Mouse (Mus musculus) cerebellum, adult 2 months (tissue): ENCODE data around the gene Oscp1. TPM values are rescaled to one million over a fixed set of nuclear protein-coding genes. Genes with fewer than 3 reads are reported as not detected.
A peak's percentile ranks its signal among the peaks of the same experiment; 100 is the strongest.

ENCODE experiments used
- DNase-seq, 2 experiments: peaks; one replicate each; pipeline ENCODE4 v3.0.0; 2021
- H3K27ac ChIP-seq: fragments of 200-500 bp; 2 replicates; pipeline ENCODE4 v1.5.1; 2012; ENCODE audit warnings: low read length, control low read depth, inconsistent platforms; ENCODE audit not compliant: insufficient read depth
- H3K27me3 ChIP-seq: fragments of 200-500 bp; 2 replicates; pipeline ENCODE4 v1.6.1; 2012; ENCODE audit warnings: inconsistent platforms, mild to moderate bottlenecking, low read length, moderate library complexity; ENCODE audit not compliant: control insufficient read depth, insufficient read depth
- H3K4me1 ChIP-seq: fragments of 200-500 bp; 2 replicates; pipeline ENCODE4 v1.6.1; 2011; ENCODE audit warnings: low read length; ENCODE audit not compliant: control insufficient read depth, insufficient read depth
- H3K4me3 ChIP-seq: fragments of 200-500 bp; replicated peaks from 2 replicates; pipeline ENCODE3; 2011; ENCODE audit warnings: mild to moderate bottlenecking, low read depth, low read length, control low read depth; ENCODE audit not compliant: insufficient read depth
- CTCF ChIP-seq: fragments of 200-500 bp; IDR thresholded peaks from 2 replicates; pipeline ENCODE4 v1.5.1; 2011; ENCODE audit warnings: low read depth, mild to moderate bottlenecking, control low read depth, low read length, moderate library complexity, borderline replicate concordance; ENCODE audit not compliant: insufficient read depth
- POLR2A ChIP-seq: fragments of 200-500 bp; IDR thresholded peaks from 2 replicates; pipeline ENCODE4 v1.6.1; 2011; ENCODE audit warnings: low read length, control low read depth, borderline replicate concordance; ENCODE audit not compliant: insufficient read depth
- WGBS: fragments of 180-500 bp; shearing (Covaris S2); methylation state at CpG from one replicate; pipeline ENCODE4 v1.1.7; 2018; 5-methylcytosine and 5-hydroxymethylcytosine counted together
- polyA plus RNA-seq: library from polyadenylated mRNA; depleted of rRNA; stranded (reverse); fragments of >200 nt; gene quantifications from 2 replicates; pipeline ENCODE4 v1.2.3, GENCODE M21; 2012

The Oscp1 gene
- polyA plus RNA-seq, 1 experiment = 12.8 TPM

- Histone ChIP-seq H3K27me3 (no peaks in the 10 kb centered on the region), H3K27ac (no peak overlapping the region), H3K4me1 (no peaks in the 10 kb centered on the region), H3K4me3 (no peak overlapping the region)
- DNase-seq = no peak
- WGBS = 95% methylated on average over 3 of the region's 3 CpGs
- no peak for TF ChIP-seq CTCF
- TF ChIP-seq POLR2A = no peak
Observed at GRCm38 (mm10) chr4:126099365-126099764, 41.0 kb downstream of the Oscp1 start.

GRCm38 (mm10) chr4:126100764-126101163 is 42.4 kb downstream of the Oscp1 start:
- no peak overlapping the region for H3K27ac ChIP-seq
- H3K4me3 ChIP-seq = no peak overlapping the region
- no peaks in the 10 kb centered on the region for H3K27me3 ChIP-seq
- DNase-seq = no peak
- peaks cover 3% of the 10 kb centered on the region; the same call in 1 of the 2 replicates for H3K4me1 ChIP-seq
- WGBS = 92% methylated on average over 3 of the region's 3 CpGs
- TF ChIP-seq POLR2A = no peak
- TF ChIP-seq CTCF = no peak

GRCm38 (mm10) chr4:126102061-126102841 is 43.9 kb downstream of the Oscp1 start:
- Histone ChIP-seq H3K27me3 (no peaks in the 10 kb centered on the region), H3K4me1 (peaks cover 14% of the 10 kb centered on the region), H3K4me3 (no peak overlapping the region), H3K27ac (peak overlapping the region; percentile 81)
- no peak for TF ChIP-seq CTCF
- TF ChIP-seq POLR2A = no peak
- DNase-seq = peak in 1 of 2 experiments; percentile 24
- 40% methylated on average over 7 of the region's 7 CpGs for WGBS

- Histone ChIP-seq H3K4me1 (peaks cover 21% of the 10 kb centered on the region), H3K27me3 (no peaks in the 10 kb centered on the region), H3K27ac (peak overlapping the region; percentile 81), H3K4me3 (peak overlapping the region; percentile 48)
- under 1% methylated on average over 15 of the region's 15 CpGs for WGBS
- TF ChIP-seq POLR2A (0 out of 2 replicates have a peak, but pooled peaks have one; percentile 15), CTCF (no peak)
- DNase-seq = peak; percentile 81 to 88
Observed at GRCm38 (mm10) chr4:126103057-126103581, 44.8 kb downstream of the Oscp1 start.

- Histone ChIP-seq H3K27me3 (no peaks in the 10 kb centered on the region), H3K27ac (peak within 1 kb of the TSS; percentile 81), H3K4me3 (peak within 1 kb of the TSS; percentile 84), H3K4me1 (peaks cover 25% of the 10 kb centered on the region)
- DNase-seq = peak; percentile 95 to 97
- WGBS = under 1% methylated on average over 32 of the region's 34 CpGs
- TF ChIP-seq CTCF (peak; percentile 58; the same call in 1 of the 2 replicates), POLR2A (peak; percentile 87)
Observed at GRCm38 (mm10) chr4:126103590-126104068, 45.3 kb downstream of the Oscp1 start, which contains the start of gene Stk40. Gene Stk40 (plus strand): TSS chr4:126103957.

GRCm38 (mm10) chr4:126104261-126105075 is 46.1 kb downstream of the Oscp1 start:
- H3K4me1 ChIP-seq = peaks cover 30% of the 10 kb centered on the region
- TF ChIP-seq POLR2A = no peak
- no peak for TF ChIP-seq CTCF
- no peaks in the 10 kb centered on the region for H3K27me3 ChIP-seq
- DNase-seq = peak; percentile 77 to 80
- peak overlapping the region; percentile 84 for H3K4me3 ChIP-seq
- WGBS = under 1% methylated on average over 34 of the region's 34 CpGs
- peak overlapping the region; percentile 57; the same call in 1 of the 2 replicates for H3K27ac ChIP-seq

GRCm38 (mm10) chr4:126105131-126105783 is 46.9 kb downstream of the Oscp1 start:
- H3K27ac ChIP-seq = peak overlapping the region; percentile 32; the same call in 1 of the 2 replicates
- TF ChIP-seq POLR2A (no peak), CTCF (no peak)
- peak overlapping the region; percentile 84 for H3K4me3 ChIP-seq
- WGBS = 28% methylated on average over 7 of the region's 7 CpGs
- DNase-seq = peak; percentile 33 to 43
- peaks cover 38% of the 10 kb centered on the region for H3K4me1 ChIP-seq
- H3K27me3 ChIP-seq = no peaks in the 10 kb centered on the region
